Mouse (Mus musculus) hindbrain, postnatal 0 days (tissue): ENCODE measurements at regions not wholly inside any gene's neighbourhood (a gene's known extent, or its start where the extent isn't known, plus 50 kb on each side); places are given as distances from the start of the nearest gene placed in this dataset.
"Not testable (repeated sequence)": the region's sequence is repeated elsewhere in the genome, so short reads cannot be mapped to it uniquely, and the experiment has no call there.

Source experiments
- ATAC-seq: fragments of 200-750 bp; cut with Nextera tagmentation; 2 replicates; pipeline ENCODE4 v1.8.0; 2017; ENCODE audit warnings: mild to moderate bottlenecking, moderate TSS enrichment, moderate library complexity
- DNase-seq: peaks from one replicate; pipeline ENCODE4 v3.0.0-alpha.2; 2015; ENCODE audit warnings: low spot score
- H3K27ac ChIP-seq: fragments of 300-500 bp; sonication (generic); 2 replicates; pipeline ENCODE4 v1.5.1; 2014; ENCODE audit warnings: mild to moderate bottlenecking
- H3K27me3 ChIP-seq: fragments of 300-500 bp; sonication (generic); 2 replicates; pipeline ENCODE4 v1.6.1; 2014; ENCODE audit warnings: low read length, mixed read lengths; ENCODE audit not compliant: insufficient read depth
- H3K36me3 ChIP-seq: fragments of 300-500 bp; sonication (generic); 2 replicates; pipeline ENCODE4 v1.6.1; 2014; ENCODE audit warnings: low read length, mixed read lengths; ENCODE audit not compliant: insufficient read depth
- H3K4me1 ChIP-seq: fragments of 300-500 bp; sonication (generic); 2 replicates; pipeline ENCODE4 v1.6.1; 2014; ENCODE audit warnings: antibody characterized with exemption, low read length, mixed read lengths; ENCODE audit not compliant: insufficient read depth
- H3K4me2 ChIP-seq: fragments of 300-500 bp; sonication (generic); 2 replicates; pipeline ENCODE4 v1.6.1; 2014; ENCODE audit warnings: low read depth, mild to moderate bottlenecking, low read length, moderate library complexity, mixed read lengths
- H3K4me3 ChIP-seq: fragments of 300-500 bp; sonication (generic); 2 replicates; pipeline ENCODE4 v1.5.1; 2014; ENCODE audit warnings: low read length
- H3K9ac ChIP-seq: fragments of 300-500 bp; sonication (generic); replicated peaks from 2 replicates; pipeline ENCODE4 v1.6.1; 2014; ENCODE audit warnings: mild to moderate bottlenecking, low read length, moderate library complexity, mixed read lengths
- H3K9me3 ChIP-seq: fragments of 300-500 bp; sonication (generic); 2 replicates; pipeline ENCODE4 v1.6.1; 2016; ENCODE audit warnings: low read length, mixed read lengths
- CTCF ChIP-seq: IDR thresholded peaks from 2 replicates; pipeline ENCODE4 v1.5.1; 2016; ENCODE audit warnings: antibody characterized with exemption, control low read depth, low read depth
- WGBS: fragments of 180-500 bp; shearing (Covaris S2); extraction: QIAGEN DNeasy Blood & Tissue Kit; methylation state at CpG from one replicate; pipeline ENCODE4 v1.1.7; 2014; 5-methylcytosine and 5-hydroxymethylcytosine counted together

- Histone ChIP-seq H3K36me3 (no peaks in the 10 kb centered on the region), H3K27me3 (no peaks in the 10 kb centered on the region), H3K9ac (no peak overlapping the region), H3K27ac (no peak overlapping the region), H3K4me3 (no peak overlapping the region), H3K9me3 (no peaks in the 10 kb centered on the region), H3K4me2 (no peak overlapping the region), H3K4me1 (no peaks in the 10 kb centered on the region)
- TF ChIP-seq CTCF, result no peak
- ATAC-seq (no peak), DNase-seq (no peak)
- WGBS, result 64% methylated on average over 2 of the region's 2 CpGs
Observed at GRCm38 (mm10) chrX:99732526-99732925, 88.3 kb upstream of the Tmem28 start.

GRCm38 (mm10) chrX:99725101-99725500, 95.7 kb upstream of the Tmem28 start:
- WGBS, result 4% methylated on average over 1 of the region's 1 CpGs
- no peak overlapping the region for H3K27ac ChIP-seq
- no peak overlapping the region for H3K4me2 ChIP-seq
- no peaks in the 10 kb centered on the region for H3K27me3 ChIP-seq
- H3K9ac ChIP-seq, result no peak overlapping the region
- DNase-seq (peak; percentile 57), ATAC-seq (no peak)
- TF ChIP-seq CTCF, result peak; percentile 65
- no peaks in the 10 kb centered on the region for H3K9me3 ChIP-seq
- H3K4me3 ChIP-seq, result no peak overlapping the region
- no peaks in the 10 kb centered on the region for H3K4me1 ChIP-seq
- no peaks in the 10 kb centered on the region for H3K36me3 ChIP-seq

- Histone ChIP-seq H3K36me3 (no peaks in the 10 kb centered on the region), H3K27ac (no peak overlapping the region), H3K4me2 (no peak overlapping the region), H3K27me3 (no peaks in the 10 kb centered on the region), H3K4me1 (no peaks in the 10 kb centered on the region), H3K9ac (no peak overlapping the region), H3K4me3 (no peak overlapping the region), H3K9me3 (no peaks in the 10 kb centered on the region)
- ATAC-seq (no peak), DNase-seq (no peak)
- no peak for TF ChIP-seq CTCF
- 66% methylated on average over 4 of the region's 4 CpGs for WGBS
Observed at GRCm38 (mm10) chrX:99695366-99695765, 125.5 kb upstream of the Tmem28 start.

- ATAC-seq, result no peak
- WGBS, result 71% methylated on average over 4 of the region's 4 CpGs
- no peak overlapping the region for H3K4me2 ChIP-seq
- TF ChIP-seq CTCF, result no peak
- H3K36me3 ChIP-seq, result no peaks in the 10 kb centered on the region
- no peaks in the 10 kb centered on the region for H3K9me3 ChIP-seq
- H3K4me3 ChIP-seq, result no peak overlapping the region
- H3K27ac ChIP-seq, result no peak overlapping the region
- no peak overlapping the region for H3K9ac ChIP-seq
- H3K27me3 ChIP-seq, result no peaks in the 10 kb centered on the region
- no peaks in the 10 kb centered on the region for H3K4me1 ChIP-seq
- DNase-seq, result no peak
Observed at GRCm38 (mm10) chrX:99690971-99691370, 129.8 kb upstream of the Tmem28 start.

- WGBS, result 78% methylated on average over 4 of the region's 4 CpGs
- Histone ChIP-seq H3K4me2 (no peak overlapping the region), H3K27me3 (no peaks in the 10 kb centered on the region), H3K4me1 (no peaks in the 10 kb centered on the region), H3K9me3 (no peaks in the 10 kb centered on the region), H3K4me3 (no peak overlapping the region), H3K36me3 (no peaks in the 10 kb centered on the region), H3K27ac (no peak overlapping the region), H3K9ac (no peak overlapping the region)
- TF ChIP-seq CTCF, result no peak
- DNase-seq (no peak), ATAC-seq (no peak)
Observed at GRCm38 (mm10) chrX:99689761-99690160, 131.1 kb upstream of the Tmem28 start.

- H3K9ac ChIP-seq, DNase-seq, H3K4me3 ChIP-seq, H3K27ac ChIP-seq, H3K27me3 ChIP-seq, H3K36me3 ChIP-seq, H3K4me1 ChIP-seq, H3K4me2 ChIP-seq, ATAC-seq, H3K9me3 ChIP-seq: not testable (repeated sequence)
Observed at GRCm38 (mm10) chrX:99682491-99682890, 138.3 kb upstream of the Tmem28 start.

GRCm38 (mm10) chrX:99667596-99667995, 153.2 kb upstream of the Tmem28 start:
- Histone ChIP-seq H3K9ac (no peak overlapping the region), H3K27ac (no peak overlapping the region), H3K4me3 (no peak overlapping the region), H3K36me3 (no peaks in the 10 kb centered on the region), H3K9me3 (no peaks in the 10 kb centered on the region), H3K4me1 (no peaks in the 10 kb centered on the region), H3K4me2 (no peak overlapping the region), H3K27me3 (no peaks in the 10 kb centered on the region)
- DNase-seq (no peak), ATAC-seq (no peak)
- WGBS, result 49% methylated on average over 2 of the region's 2 CpGs
- no peak for TF ChIP-seq CTCF
